Mouse (Mus musculus) bone marrow, adult 2 months (tissue): ENCODE measurements around the gene Tmub1. TPM values are rescaled to one million over a fixed set of nuclear protein-coding genes. Genes with fewer than 3 reads are reported as not detected.
"Not testable (repeated sequence)": the region's sequence is repeated elsewhere in the genome, so short reads cannot be mapped to it uniquely, and the experiment has no call there.

Experiments
- H3K27ac ChIP-seq: fragments of 200-500 bp; 2 replicates; pipeline ENCODE4 v1.5.1; 2012; ENCODE audit warnings: low read depth, mild to moderate bottlenecking, control low read depth, inconsistent platforms, low read length; ENCODE audit not compliant: control insufficient read depth, poor library complexity, insufficient read depth
- H3K4me1 ChIP-seq: fragments of 200-500 bp; 2 replicates; pipeline ENCODE4 v1.6.1; 2011; ENCODE audit warnings: low read length; ENCODE audit not compliant: control insufficient read depth, insufficient read depth
- H3K4me3 ChIP-seq: fragments of 200-500 bp; replicated peaks from 2 replicates; pipeline ENCODE3; 2011; ENCODE audit warnings: mild to moderate bottlenecking, low read depth, low read length, control low read depth; ENCODE audit not compliant: control insufficient read depth
- CTCF ChIP-seq: fragments of 200-500 bp; IDR thresholded peaks from 2 replicates; pipeline ENCODE4 v1.5.1; 2011; ENCODE audit warnings: low read length, control low read depth; ENCODE audit not compliant: control insufficient read depth, insufficient read depth
- POLR2A ChIP-seq: fragments of 200-500 bp; IDR thresholded peaks from 2 replicates; pipeline ENCODE4 v1.6.1; 2011; ENCODE audit warnings: low read depth, mild to moderate bottlenecking, control low read depth, low read length, borderline replicate concordance; ENCODE audit not compliant: control insufficient read depth
- WGBS: fragments of 180-500 bp; shearing (Covaris S2); methylation state at CpG from one replicate; pipeline ENCODE4 v1.1.7; 2018; 5-methylcytosine and 5-hydroxymethylcytosine counted together
- polyA plus RNA-seq: library from polyadenylated mRNA; stranded (reverse); fragments of >200 nt; gene quantifications from 2 replicates; pipeline ENCODE4 v1.2.4, GENCODE M21; 2011; ENCODE audit warnings: low replicate concordance; ENCODE audit not compliant: missing spikeins, insufficient read depth, insufficient read length

Tmub1 gene
- polyA plus RNA-seq, 1 experiment: 22.1 TPM

DNA sequence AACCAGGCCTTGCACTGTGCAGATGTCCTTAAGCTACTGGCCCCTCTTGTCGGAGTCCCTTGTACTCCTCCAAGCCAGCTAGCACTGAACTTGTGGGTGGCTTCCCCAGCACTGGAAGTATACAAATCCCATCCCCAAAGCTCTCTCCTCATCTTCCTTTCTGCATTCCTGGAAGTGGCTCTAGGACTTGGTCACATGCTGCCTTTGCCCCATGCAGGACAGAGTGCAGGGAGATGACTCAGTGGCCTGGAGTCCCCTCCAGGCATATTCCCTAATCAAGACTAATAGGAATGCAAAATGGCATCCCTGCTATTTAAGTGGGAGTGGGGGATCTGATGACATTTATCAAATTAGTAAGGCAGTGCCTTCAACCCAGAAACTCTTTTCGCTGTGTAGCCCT, 35.6 kb downstream of the Tmub1 start:
- H3K4me1 ChIP-seq: no peaks in the 10 kb centered on the region; the same call in 1 of the 2 replicates
- H3K27ac ChIP-seq: no peak overlapping the region
- 87% methylated on average over 2 of the region's 2 CpGs for WGBS
- no peak for TF ChIP-seq POLR2A
- H3K4me3 ChIP-seq: no peak overlapping the region

DNA sequence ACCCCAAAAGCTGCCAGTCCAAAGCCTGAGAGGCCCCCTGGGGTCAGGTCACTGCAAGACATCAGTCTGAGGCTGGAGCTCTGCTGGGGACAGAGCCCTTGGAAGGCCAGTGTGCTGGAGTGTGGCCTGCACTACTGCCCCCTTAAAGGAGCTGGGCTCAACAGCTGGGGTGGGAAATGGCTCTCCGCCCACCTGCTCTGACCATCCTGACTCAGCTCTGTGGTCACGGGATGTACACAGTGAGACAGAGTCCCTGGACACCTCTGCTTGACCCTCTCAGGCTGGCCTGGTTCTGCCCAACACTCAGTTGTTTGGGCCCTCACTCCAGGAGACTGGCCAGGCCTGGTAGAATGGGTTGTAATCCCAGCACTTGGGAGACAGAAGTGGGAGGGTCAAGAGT, 38.2 kb downstream of the Tmub1 start:
- Histone ChIP-seq H3K27ac (no peak overlapping the region), H3K4me1 (no peaks in the 10 kb centered on the region), H3K4me3 (no peak overlapping the region)
- TF ChIP-seq CTCF (no peak), POLR2A (no peak)
- WGBS: 77% methylated on average over 2 of the region's 2 CpGs

DNA sequence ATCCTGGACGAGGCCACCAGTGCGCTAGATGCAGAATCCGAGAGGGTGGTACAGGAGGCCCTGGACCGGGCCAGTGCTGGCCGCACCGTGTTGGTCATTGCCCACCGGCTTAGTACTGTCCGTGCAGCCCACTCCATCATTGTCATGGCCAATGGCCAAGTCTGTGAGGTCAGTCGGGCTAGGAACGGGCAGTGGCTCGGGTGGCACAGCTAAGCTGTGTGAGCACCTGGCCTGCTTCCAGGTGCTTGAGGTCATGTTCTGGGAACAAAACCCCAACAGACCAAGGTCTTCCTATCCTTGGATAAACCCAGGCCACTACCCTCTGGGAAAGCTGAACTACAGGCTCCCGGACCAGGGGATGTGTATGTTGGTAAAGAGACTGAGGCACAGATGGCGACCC, 39.0 kb downstream of the Tmub1 start:
- Histone ChIP-seq H3K27ac (no peak overlapping the region), H3K4me3 (no peak overlapping the region), H3K4me1 (no peaks in the 10 kb centered on the region)
- TF ChIP-seq POLR2A (no peak), CTCF (no peak)
- WGBS: 85% methylated on average over 13 of the region's 13 CpGs

DNA sequence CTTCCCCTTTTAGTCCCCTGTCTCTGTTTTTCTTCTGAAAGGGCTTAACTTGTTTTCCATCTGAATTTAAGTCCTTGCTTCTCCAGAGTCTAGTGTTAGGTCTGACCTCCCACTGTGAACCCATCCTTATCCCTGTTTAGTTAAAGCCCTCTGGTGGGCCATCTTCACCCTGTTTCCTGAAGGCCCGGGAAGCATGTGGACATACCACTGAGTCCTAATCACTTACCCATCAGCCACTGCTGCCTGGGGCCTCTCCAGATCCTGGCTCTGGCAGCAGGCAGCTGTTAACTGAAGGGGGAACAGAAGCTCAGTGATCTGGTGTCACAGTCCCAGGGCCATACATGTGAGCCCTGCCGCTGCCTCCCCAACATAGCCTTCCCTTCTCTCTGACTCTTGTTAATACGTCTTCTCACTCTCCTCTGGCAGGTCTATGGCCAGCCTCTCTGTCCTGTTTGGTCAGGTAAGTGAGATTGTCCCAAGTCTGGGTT, 42.2 kb downstream of the Tmub1 start:
- H3K27ac ChIP-seq: no peak overlapping the region
- no peak overlapping the region for H3K4me3 ChIP-seq
- no peaks in the 10 kb centered on the region for H3K4me1 ChIP-seq
- TF ChIP-seq POLR2A (no peak), CTCF (no peak)
- 79% methylated on average over 3 of the region's 3 CpGs for WGBS

DNA sequence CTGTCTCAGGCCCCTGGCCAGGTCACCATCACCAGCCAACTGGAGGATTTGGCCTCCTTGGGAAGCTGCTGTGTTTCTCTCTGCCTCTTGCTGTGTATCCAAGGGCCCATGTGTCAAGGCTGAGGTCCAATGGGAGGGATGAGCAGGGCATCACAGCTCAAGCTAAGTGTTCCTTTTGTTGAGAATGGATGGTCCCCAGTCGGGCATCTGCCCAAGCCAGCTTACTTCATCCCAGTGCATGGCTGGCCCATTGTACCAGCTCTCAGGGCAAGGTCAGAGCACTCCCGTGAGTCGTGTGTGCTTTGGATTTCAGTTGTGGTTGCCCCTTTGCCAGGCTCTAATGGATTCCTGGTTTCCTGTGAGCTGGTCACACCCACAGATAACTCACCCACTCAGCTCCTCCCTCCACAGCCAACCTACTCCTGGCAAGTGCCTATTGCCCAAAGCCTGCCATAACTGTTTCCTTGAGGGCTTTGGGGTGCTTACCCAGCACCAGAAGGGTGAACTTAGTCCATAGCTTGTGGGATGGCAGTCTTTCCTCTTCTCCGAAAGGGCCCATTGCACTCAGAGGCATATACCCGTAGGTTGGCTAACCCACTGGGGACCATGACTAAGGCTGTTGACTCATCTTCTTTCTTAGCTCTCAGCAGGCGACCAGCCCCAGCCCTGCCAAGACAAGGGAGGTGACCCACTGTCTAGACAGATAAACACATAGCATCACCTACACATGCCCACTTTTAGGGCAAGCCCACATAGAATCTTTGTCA, 42.9 kb downstream of the Tmub1 start:
- TF ChIP-seq CTCF (no peak), POLR2A (no peak)
- Histone ChIP-seq H3K4me3 (no peak overlapping the region), H3K27ac (no peak overlapping the region), H3K4me1 (no peaks in the 10 kb centered on the region)
- 63% methylated on average over 6 of the region's 6 CpGs for WGBS

DNA sequence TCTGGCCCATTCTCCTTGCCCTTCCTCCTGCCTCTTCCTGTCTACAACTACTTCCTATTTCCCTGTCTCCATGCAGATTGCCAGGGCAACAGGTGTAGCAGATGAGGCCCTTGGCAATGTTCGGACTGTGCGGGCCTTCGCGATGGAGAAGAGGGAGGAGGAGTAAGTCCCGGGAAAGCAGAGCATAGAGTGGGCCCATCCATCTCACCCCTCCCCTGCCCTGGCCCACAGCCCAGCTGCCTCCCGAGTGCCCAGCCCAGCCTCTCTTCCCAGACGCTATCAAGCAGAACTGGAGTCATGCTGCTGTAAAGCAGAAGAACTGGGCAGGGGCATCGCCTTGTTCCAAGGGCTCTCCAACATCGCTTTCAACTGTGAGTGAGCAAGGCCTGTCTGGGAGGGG, 45.7 kb downstream of the Tmub1 start:
- Histone ChIP-seq H3K4me3 (no peak overlapping the region), H3K27ac (no peak overlapping the region), H3K4me1 (no peaks in the 10 kb centered on the region)
- TF ChIP-seq CTCF (no peak), POLR2A (no peak)
- WGBS: 84% methylated on average over 9 of the region's 9 CpGs

DNA sequence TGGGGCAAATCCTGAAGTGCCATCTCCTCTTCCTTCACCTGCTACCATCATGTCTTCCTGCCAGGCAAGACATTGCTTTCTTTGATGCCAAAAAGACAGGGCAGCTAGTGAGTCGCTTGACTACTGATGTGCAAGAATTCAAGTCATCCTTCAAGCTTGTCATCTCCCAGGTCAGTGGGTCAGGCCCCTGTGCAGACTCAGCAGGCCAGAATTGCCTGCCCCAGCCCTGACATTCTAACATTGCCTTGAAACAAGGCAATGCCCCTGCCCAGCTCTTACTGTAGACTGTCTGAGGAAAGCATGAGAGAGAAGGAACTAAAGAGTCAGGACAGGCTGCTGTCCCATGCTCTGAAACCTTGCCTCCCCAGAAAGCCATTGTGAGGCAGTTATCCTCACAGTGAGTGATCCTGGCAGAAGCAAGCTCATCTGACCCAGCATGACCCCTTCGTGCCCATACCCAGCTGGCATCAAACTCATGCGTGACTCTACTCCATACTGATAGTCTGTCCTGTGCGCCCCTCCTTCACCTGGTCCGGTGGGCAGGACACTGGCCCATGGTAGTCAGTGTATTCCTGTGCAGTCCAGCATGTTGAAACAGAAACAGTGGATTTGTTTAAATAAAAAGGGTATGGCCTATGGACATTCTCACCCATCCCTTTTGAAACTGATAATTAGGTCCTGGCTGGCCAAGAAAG, 46.6 kb downstream of the Tmub1 start:
- no peaks in the 10 kb centered on the region for H3K4me1 ChIP-seq
- no peak for TF ChIP-seq CTCF
- TF ChIP-seq POLR2A: no peak
- H3K27ac ChIP-seq: no peak overlapping the region
- WGBS: 85% methylated on average over 5 of the region's 5 CpGs
- no peak overlapping the region for H3K4me3 ChIP-seq

DNA sequence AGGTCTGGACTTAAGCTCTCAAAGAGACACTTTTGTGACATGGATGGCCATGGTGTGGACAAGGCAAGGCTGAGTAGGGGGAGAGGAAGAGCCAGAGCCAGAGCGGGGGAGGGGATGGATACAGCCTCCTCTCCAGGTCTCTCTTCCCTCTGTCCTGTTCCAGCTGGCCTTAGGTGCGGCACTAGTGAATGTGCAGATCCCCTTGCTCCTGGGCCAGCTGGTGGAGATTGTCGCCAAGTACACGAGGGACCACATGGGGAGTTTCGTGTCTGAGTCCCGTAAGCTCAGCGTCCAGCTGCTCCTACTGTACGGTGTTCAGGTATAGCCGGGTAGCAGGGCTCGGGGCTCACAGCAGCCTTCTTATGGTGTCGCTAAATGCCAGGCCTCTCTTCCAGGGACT, 47.3 kb downstream of the Tmub1 start:
- 90% methylated on average over 11 of the region's 11 CpGs for whole genome bisulfite sequencing
- no peak overlapping the region for H3K4me3 ChIP-seq
- no peak overlapping the region for H3K27ac ChIP-seq
- no peak for TF ChIP-seq POLR2A
- TF ChIP-seq CTCF: no peak
- no peaks in the 10 kb centered on the region for H3K4me1 ChIP-seq

DNA sequence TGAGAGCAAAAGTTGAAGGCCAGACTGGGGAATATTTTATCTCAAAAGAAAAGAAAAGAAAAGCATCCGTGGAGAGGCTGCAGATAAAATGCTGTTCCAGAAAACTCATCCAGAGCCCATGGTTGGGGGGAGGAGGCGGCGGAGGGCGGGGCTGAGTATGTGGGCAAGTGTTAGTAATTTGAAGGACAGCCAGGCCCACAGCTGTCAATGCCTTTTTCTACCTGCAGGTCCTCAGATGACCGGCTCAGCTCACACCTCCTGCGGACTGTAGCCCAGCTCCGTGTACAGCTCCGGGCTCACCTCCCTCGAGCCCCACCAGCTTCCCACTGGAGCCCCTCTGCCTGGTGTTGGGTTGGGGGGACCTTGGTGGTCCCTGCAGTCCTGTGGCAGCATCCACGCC, 48.0 kb downstream of the Tmub1 start:
- TF ChIP-seq POLR2A (no peak), CTCF (no peak)
- H3K27ac ChIP-seq: no peak overlapping the region
- WGBS: 88% methylated on average over 10 of the region's 10 CpGs
- H3K4me3 ChIP-seq: no peak overlapping the region
- no peaks in the 10 kb centered on the region for H3K4me1 ChIP-seq

DNA sequence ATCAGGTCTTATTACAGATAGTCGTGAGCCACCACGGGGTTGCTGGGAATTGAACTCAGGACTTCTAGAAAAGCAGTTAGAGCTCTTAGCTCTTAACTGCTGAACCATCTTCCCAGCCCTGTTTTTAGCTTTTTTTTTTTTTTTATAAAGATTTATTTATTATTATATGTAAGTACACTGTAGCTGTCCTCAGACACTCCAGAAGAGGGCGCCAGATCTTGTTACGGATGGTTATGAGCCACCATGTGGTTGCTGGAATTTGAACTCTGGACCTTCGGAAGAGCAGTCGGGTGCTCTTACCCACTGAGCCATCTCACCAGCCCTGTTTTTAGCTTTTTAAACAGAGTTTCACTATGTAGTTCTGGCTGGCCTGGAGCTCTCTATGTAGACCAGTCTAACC, 51.4 kb downstream of the Tmub1 start:
- H3K4me3 ChIP-seq, H3K4me1 ChIP-seq, H3K27ac ChIP-seq: not testable (repeated sequence)
- WGBS: 79% methylated on average over 6 of the region's 6 CpGs
